Mouse (Mus musculus): Measurements from ENCODE around the gene Tnfaip8l3.

The Tnfaip8l3 gene

GRCm38 (mm10) chr9:53992567-53992966 is 75.6 kb downstream of the Tnfaip8l3 start:
- in situ Hi-C loops (cut with MboI, MseI), result loop anchor here (5.0 to 25.0 kb wide), 2 partner anchors 425 to 670 kb away; partner anchors contain the start of gene Acsbg1

DNA sequence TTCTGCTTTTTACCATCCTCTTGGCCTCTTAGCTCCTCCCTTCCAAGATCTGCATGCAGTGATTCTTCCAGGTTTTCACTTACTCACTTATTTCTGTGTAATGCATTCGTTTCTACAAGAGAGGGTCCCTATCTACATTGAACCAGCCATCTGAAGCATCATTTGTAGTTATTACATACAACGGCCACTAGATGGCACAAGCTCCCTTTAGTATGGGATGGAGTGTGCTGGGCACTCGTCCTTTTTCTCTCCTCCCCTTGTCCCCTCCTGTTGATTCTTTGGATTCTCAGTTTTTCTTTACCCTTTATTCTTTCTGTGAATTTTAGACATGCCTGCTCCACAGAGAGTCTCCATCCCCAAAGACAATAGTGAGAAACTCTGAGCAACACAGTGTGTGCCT is 77.3 kb downstream of the Tnfaip8l3 start:
- in situ Hi-C loops (cut with MboI, MseI), result loop anchor here (5.0 to 25.0 kb wide), 2 partner anchors 426 to 671 kb away; partner anchors contain the start of gene Acsbg1

GRCm38 (mm10) chr9:53986972-53987371 is 81.2 kb downstream of the Tnfaip8l3 start:
- in situ Hi-C loops (cut with MboI, MseI), result loop anchor here (5.0 to 25.0 kb wide), 2 partner anchors 350 to 675 kb away; partner anchors contain the start of gene Acsbg1

DNA sequence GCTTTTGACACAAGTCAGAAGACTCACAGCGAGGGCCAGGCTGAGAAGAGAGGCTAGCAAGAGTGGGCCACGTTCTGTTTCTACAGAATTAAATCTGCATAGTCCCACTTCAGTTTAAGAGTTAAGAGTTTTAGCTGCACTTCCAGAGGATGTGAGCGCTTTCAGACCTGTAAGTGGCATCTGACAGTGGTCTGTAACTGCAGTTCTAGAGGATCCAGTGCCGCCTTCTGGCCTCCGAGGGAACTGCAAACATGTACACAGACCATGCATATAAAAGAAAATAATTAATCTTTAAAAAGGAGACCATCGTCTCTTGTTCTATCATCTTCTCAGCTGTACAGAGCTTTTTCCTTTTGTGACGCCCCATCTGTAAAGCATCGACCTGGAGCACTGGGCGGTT is 83.3 kb downstream of the Tnfaip8l3 start:
- in situ Hi-C loops (cut with MboI, MseI), result loop anchor here (5.0 to 25.0 kb wide), 4 partner anchors 98 to 677 kb away; partner anchors contain the start of gene Acsbg1

GRCm38 (mm10) chr9:53975122-53975518 is 93.1 kb downstream of the Tnfaip8l3 start, which contains the start of gene Elmod1:
Elmod1 (minus strand) TSS chr9:53975301.
- in situ Hi-C loops (cut with MboI, MseI), result loop anchor here (25.0 kb wide), 1 partner anchor 687 kb away; the partner anchor contains the start of gene Acsbg1

- in situ Hi-C loops (cut with MboI, MseI), result loop anchor here (25.0 kb wide), 1 partner anchor 688 kb away; the partner anchor contains the start of gene Acsbg1
Observed at GRCm38 (mm10) chr9:53974328-53975121, 93.7 kb downstream of the Tnfaip8l3 start.

DNA sequence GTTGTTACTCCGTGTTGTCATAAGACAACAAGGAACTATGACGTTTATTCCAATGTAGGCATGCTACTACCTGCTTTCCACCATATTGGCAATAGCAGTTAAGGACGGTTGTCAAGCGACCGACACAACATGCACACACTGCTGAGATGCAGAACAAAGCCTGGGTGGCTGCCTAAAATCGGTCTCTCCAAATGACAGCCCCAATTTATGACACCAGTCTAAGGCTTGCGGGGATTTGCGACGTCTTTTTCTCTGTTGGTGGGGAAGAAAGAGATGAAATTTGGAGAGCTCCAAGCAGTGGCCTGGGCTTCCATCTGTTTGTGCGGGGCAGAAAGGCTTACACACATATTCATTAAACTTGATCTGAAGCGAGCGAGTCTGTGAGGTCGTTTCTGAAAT is 94.3 kb downstream of the Tnfaip8l3 start:
- in situ Hi-C loops (cut with MboI, MseI), result no loop called here
